In genomic region chr2:157881939-157882338, GRCm38 (mm10) we compare ENCODE assay signal across 16 mouse cellular contexts. TPM values are rescaled to one million over a fixed set of nuclear protein-coding genes. Genes with fewer than 3 reads are reported as not detected.
DNase-seq lines count a peak whose midpoint lies in the region; ATAC-seq and TF ChIP-seq lines count a peak whose summit lies in the region.
"Had no signal": no experiment of that assay in that cellular context is flagged by ENCODE, and none has a peak within 500 bp of the region (broad histone marks: within the 10 kb centered on the region; RNA-seq: fewer than 3 reads in every experiment).

No protein-coding gene starts in this region.

- TF ChIP-seq CTCF in lung, postnatal 0 days (IDR thresholded peaks at IDR 0.05), result no peak

- peak overlapping the region; percentile 60 for H3K27ac ChIP-seq in forebrain, embryonic 10.5 days
- no peak overlapping the region for H3K27ac ChIP-seq in forebrain, embryonic 16.5 days (ENCODE audit: low read length)
- no peak overlapping the region for H3K27ac ChIP-seq in lung, postnatal 0 days (ENCODE audit: low read length)
- peak overlapping the region; percentile 72 for H3K27ac ChIP-seq in hindbrain, embryonic 13.5 days
- peak overlapping the region; percentile 78 for H3K27ac ChIP-seq in neural tube, embryonic 13.5 days (replicated peaks)
- H3K27ac ChIP-seq: left cerebral cortex, adult 2 months; macrophage had no signal

- DNase-seq in forebrain, embryonic 10.5 days (ENCODE audit: extremely low spot score, low spot score), result no peak
- no peak for DNase-seq in lung, postnatal 0 days (ENCODE audit: low spot score)
- no peak for DNase-seq in lung, adult 18-20 months
- DNase-seq in urinary bladder, adult 18-20 months (ENCODE audit: low spot score in 2 of 2), result no peak
- DNase-seq in T-cell, adult 2 months (ENCODE audit: low spot score), result no peak
- DNase-seq: adrenal gland, postnatal 10 days; cerebellum, postnatal 10 days; kidney, postnatal 36 days; liver; right cerebral cortex, postnatal 25 days; thymus, adult 18-20 months had no signal

- H3K4me1 ChIP-seq in forebrain, embryonic 10.5 days, result peaks cover 39% of the 10 kb centered on the region
- H3K4me1 ChIP-seq in forebrain, embryonic 16.5 days (replicated peaks; ENCODE audit: control insufficient read depth, insufficient read depth, low read length), result peaks cover 19% of the 10 kb centered on the region
- H3K4me1 ChIP-seq in lung, postnatal 0 days (ENCODE audit: insufficient read depth, low read depth, low read length), result no peaks in the 10 kb centered on the region
- H3K4me1 ChIP-seq in hindbrain, embryonic 13.5 days (replicated peaks), result peaks cover 54% of the 10 kb centered on the region
- H3K4me1 ChIP-seq in neural tube, embryonic 13.5 days (replicated peaks), result peaks cover 52% of the 10 kb centered on the region

- H3K36me3 ChIP-seq in forebrain, embryonic 10.5 days (replicated peaks), result peaks cover 24% of the 10 kb centered on the region
- peaks cover 3% of the 10 kb centered on the region; the same call in 1 of the 2 replicates for H3K36me3 ChIP-seq in forebrain, embryonic 16.5 days (ENCODE audit: control insufficient read depth, insufficient read depth)
- no peaks in the 10 kb centered on the region for H3K36me3 ChIP-seq in lung, postnatal 0 days (ENCODE audit: insufficient read depth, low read length)
- peaks cover 19% of the 10 kb centered on the region for H3K36me3 ChIP-seq in hindbrain, embryonic 13.5 days
- H3K36me3 ChIP-seq in neural tube, embryonic 13.5 days, result peaks cover 16% of the 10 kb centered on the region

- H3K4me3 ChIP-seq in forebrain, embryonic 10.5 days, result no peak overlapping the region
- H3K4me3 ChIP-seq in forebrain, embryonic 16.5 days (replicated peaks; ENCODE audit: low read length), result no peak overlapping the region
- no peak overlapping the region for H3K4me3 ChIP-seq in lung, postnatal 0 days (ENCODE audit: low read depth, low read length)
- no peak overlapping the region for H3K4me3 ChIP-seq in hindbrain, embryonic 13.5 days
- H3K4me3 ChIP-seq in neural tube, embryonic 13.5 days, result no peak overlapping the region
- H3K4me3 ChIP-seq: left cerebral cortex, adult 2 months had no signal

- no peaks in the 10 kb centered on the region for H3K9me3 ChIP-seq in forebrain, embryonic 10.5 days
- H3K9me3 ChIP-seq in forebrain, embryonic 16.5 days (ENCODE audit: control insufficient read depth, low read length), result no peaks in the 10 kb centered on the region
- no peaks in the 10 kb centered on the region for H3K9me3 ChIP-seq in lung, postnatal 0 days (ENCODE audit: low read length)
- H3K9me3 ChIP-seq in hindbrain, embryonic 13.5 days, result no peaks in the 10 kb centered on the region
- H3K9me3 ChIP-seq in neural tube, embryonic 13.5 days, result no peaks in the 10 kb centered on the region

- no peak for TF ChIP-seq EP300 in lung, postnatal 0 days (IDR thresholded peaks at IDR 0.05)

- ATAC-seq in forebrain, embryonic 16.5 days, result no peak
- peak; percentile 33; the same call in 1 of the 2 replicates for ATAC-seq in lung, postnatal 0 days
- no peak for ATAC-seq in hindbrain, embryonic 13.5 days (ENCODE audit: low FRiP score)
- peak; percentile 51; the same call in 1 of the 2 replicates for ATAC-seq in neural tube, embryonic 13.5 days (ENCODE audit: low read depth)

- H3K4me2 ChIP-seq in forebrain, embryonic 16.5 days (ENCODE audit: low read length), result no peak overlapping the region
- no peak overlapping the region for H3K4me2 ChIP-seq in lung, postnatal 0 days (replicated peaks; ENCODE audit: low read depth, low read length)
- no peak overlapping the region for H3K4me2 ChIP-seq in hindbrain, embryonic 13.5 days
- no peak overlapping the region for H3K4me2 ChIP-seq in neural tube, embryonic 13.5 days

- H3K27me3 ChIP-seq in forebrain, embryonic 10.5 days (ENCODE audit: poor library complexity, severe bottlenecking), result no peaks in the 10 kb centered on the region
- H3K27me3 ChIP-seq in forebrain, embryonic 16.5 days (replicated peaks; ENCODE audit: control insufficient read depth, insufficient read depth, low read length), result no peaks in the 10 kb centered on the region
- no peaks in the 10 kb centered on the region for H3K27me3 ChIP-seq in lung, postnatal 0 days (replicated peaks; ENCODE audit: insufficient read depth, low read length)
- peaks cover 6% of the 10 kb centered on the region; the same call in 1 of the 2 replicates for H3K27me3 ChIP-seq in hindbrain, embryonic 13.5 days
- H3K27me3 ChIP-seq in neural tube, embryonic 13.5 days, result peaks cover 6% of the 10 kb centered on the region; the same call in 1 of the 2 replicates

- H3K9ac ChIP-seq in forebrain, embryonic 16.5 days (replicated peaks; ENCODE audit: low read depth, low read length), result no peak overlapping the region
- no peak overlapping the region for H3K9ac ChIP-seq in lung, postnatal 0 days (replicated peaks; ENCODE audit: low read depth)
- H3K9ac ChIP-seq in hindbrain, embryonic 13.5 days, result 0 out of 2 replicates have a peak overlapping the region, but pooled peaks have one; percentile 39
- 0 out of 2 replicates have a peak overlapping the region, but pooled peaks have one; percentile 26 for H3K9ac ChIP-seq in neural tube, embryonic 13.5 days

- 42% methylated on average over 11 of the region's 11 CpGs for WGBS in forebrain, embryonic 10.5 days
- 24% methylated on average over 11 of the region's 11 CpGs for WGBS in forebrain, embryonic 16.5 days
- 27% methylated on average over 11 of the region's 11 CpGs for WGBS in lung, postnatal 0 days
- WGBS in hindbrain, embryonic 13.5 days, result 24% methylated on average over 11 of the region's 11 CpGs
- 6% methylated on average over 11 of the region's 11 CpGs for WGBS in neural tube, embryonic 13.5 days

RNA-seq across cellular contexts. Expression of gene Vstm2l, which starts 32.5 kb away (rescaled TPM):
- polyA plus RNA-seq in forebrain, embryonic 10.5 days (2016; fragmentation: Nextera tagmentation; extraction: Ambion mirVana), result 0.10 and 0.11 TPM in 2 replicates
- 5.3 and 6.6 TPM in 2 replicates for polyA plus RNA-seq in forebrain, embryonic 16.5 days (2015; fragmentation: Nextera tagmentation; extraction: Ambion mirVana)
- not detected in 2 replicates for polyA plus RNA-seq in lung, postnatal 0 days (2015; fragmentation: Nextera tagmentation; extraction: Ambion mirVana)
- 16.9 and 21.6 TPM in 2 replicates for polyA plus RNA-seq in hindbrain, embryonic 13.5 days (2015; fragmentation: Nextera tagmentation; extraction: Ambion mirVana)
- 26.2 and 34.3 TPM in 2 replicates for polyA plus RNA-seq in neural tube, embryonic 13.5 days (2015; fragmentation: Nextera tagmentation; extraction: Ambion mirVana)
- polyA plus RNA-seq: macrophage had no signal

Comparison
In these comparisons a context has a peak if more than half of its experiments do, and no peak if none do; other contexts are left out.
1. H3K27ac ChIP-seq: peak in forebrain, embryonic 10.5 days (single experiment), hindbrain, embryonic 13.5 days (single experiment) and neural tube, embryonic 13.5 days (single experiment); none in forebrain, embryonic 16.5 days (single experiment) and lung, postnatal 0 days (single experiment).
2. ATAC-seq: peak in lung, postnatal 0 days (single experiment) and neural tube, embryonic 13.5 days (single experiment); none in forebrain, embryonic 16.5 days (single experiment) and hindbrain, embryonic 13.5 days (single experiment).
3. H3K9ac ChIP-seq: peak in hindbrain, embryonic 13.5 days (single experiment) and neural tube, embryonic 13.5 days (single experiment); none in forebrain, embryonic 16.5 days (single experiment) and lung, postnatal 0 days (single experiment).